Mouse (Mus musculus) T-helper 2 cell (primary cell): ENCODE results near the gene Olfr1393.

Source experiments
- in situ Hi-C: fragments of 300-600 bp; cut with MboI, MseI; formaldehyde crosslinking; loops from one replicate; pipeline ENCODE4 v1.15.1; 2025; ENCODE audit warnings: high pct_unique_total_duplicates

Gene Olfr1393

DNA sequence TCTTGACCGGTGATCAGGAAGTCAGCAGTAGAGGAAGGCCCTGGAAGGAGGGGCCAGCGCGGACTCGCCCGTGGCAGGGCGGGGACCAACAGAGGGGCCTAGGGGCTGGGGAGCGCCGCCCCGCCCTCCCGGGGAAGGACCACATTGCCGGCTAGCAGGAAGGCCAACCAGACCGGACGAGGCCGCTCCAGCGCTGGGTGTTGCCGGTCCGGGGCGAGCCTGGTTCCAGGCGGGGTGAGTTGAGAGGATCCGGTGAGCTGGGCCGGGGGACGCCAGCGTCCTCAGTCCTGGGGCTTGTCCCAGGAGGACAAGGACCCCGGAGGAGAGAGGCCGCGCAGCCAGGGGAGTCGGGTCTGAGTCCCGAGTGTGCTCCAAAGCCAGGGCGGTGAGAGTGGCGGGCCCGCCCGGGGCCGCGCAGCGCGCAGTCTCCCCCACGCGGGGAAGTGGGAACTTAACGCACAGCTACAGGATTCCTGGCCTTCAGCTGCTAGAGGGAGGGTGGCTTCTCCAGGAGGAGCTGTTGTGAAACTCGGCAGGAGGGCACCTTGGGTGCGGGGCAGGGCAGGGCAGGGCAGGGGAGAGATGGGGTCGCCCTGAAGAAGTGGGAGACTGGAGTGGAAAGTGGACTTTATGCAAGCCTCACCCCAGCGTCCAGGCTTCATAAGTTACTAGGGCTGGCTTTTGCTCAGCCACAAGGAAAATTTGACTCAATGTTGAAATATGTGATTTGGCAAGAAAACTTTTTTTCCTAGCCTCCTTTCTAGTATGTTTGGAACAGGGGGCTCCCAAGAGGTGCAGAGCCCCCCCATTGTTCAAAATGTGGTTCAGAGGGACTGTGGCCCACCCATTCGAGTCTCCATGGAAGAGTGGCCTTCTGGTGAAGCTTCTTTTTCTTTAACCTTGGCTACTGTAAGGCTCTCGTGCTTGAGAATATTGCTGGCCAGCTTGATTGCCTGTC, 27.4 kb upstream of the Olfr1393 start:
- in situ Hi-C loops, result loop anchor here (10.0 kb wide), 2 partner anchors 774 to 944 kb away; partner anchors contain the start of gene Rnf130

DNA sequence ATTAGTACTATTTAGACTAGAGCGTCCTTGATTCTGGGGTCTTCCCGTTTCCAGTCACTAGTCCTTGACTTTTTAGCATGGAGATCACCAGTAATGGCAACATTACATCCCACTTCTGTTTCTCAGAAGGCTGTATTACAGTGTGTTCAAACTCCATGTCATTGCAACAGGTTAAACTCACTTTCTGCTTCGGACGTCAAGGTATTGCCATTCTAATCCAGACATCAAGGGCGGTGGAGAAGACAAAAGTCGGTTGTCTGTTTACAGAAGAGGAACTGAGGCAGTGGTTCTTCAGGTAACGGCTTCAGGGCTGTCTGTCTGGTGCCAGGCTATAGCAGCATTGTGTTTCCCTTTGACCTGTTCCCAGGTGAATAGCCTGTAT, 26.7 kb upstream of the Olfr1393 start:
- in situ Hi-C loops, result loop anchor here (10.0 kb wide), 2 partner anchors 773 to 943 kb away; partner anchors contain the start of gene Rnf130

DNA sequence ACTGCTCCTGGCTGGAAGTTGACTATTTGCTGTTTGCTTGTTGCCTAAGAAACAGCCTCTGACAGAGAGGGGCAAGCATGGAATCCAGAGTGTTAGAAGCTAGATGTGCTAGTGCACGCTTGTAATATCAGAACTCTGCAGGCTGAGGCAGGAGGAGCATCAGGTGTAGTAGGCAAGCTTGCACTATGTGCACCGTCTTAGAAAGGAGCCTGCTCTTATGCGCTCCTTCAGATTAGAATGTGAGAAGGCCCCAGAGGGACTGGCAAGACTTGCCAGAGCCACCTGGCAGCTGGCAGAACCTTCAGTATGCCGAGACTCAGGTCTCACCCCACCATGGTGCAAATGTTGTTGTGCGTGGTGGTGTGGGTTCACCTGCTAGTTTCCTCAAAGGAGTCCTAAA, 26.1 kb upstream of the Olfr1393 start:
- in situ Hi-C loops, result loop anchor here (10.0 kb wide), 2 partner anchors 773 to 943 kb away; partner anchors contain the start of gene Rnf130

DNA sequence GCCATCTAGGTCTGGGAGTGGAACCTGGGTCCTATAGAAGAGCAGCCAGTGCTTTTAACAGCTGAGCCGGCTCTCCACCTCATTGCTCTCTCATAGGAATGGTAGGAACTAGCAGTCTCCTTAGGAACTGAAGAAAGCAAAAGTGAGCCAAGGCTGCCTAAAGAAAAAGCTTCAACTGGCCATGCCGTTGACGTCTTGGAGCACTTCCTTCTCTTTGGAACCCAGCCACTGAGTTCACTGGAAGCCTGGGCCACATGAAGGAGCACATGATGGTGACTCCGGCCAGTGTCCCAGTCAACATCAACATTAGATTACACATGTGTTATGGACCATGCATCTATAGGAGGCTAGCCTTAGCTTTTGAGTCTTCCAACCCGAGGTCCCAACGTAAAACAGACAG, 25.1 kb upstream of the Olfr1393 start:
- in situ Hi-C loops, result loop anchor here (10.0 kb wide), 2 partner anchors 772 to 942 kb away; partner anchors contain the start of gene Rnf130

DNA sequence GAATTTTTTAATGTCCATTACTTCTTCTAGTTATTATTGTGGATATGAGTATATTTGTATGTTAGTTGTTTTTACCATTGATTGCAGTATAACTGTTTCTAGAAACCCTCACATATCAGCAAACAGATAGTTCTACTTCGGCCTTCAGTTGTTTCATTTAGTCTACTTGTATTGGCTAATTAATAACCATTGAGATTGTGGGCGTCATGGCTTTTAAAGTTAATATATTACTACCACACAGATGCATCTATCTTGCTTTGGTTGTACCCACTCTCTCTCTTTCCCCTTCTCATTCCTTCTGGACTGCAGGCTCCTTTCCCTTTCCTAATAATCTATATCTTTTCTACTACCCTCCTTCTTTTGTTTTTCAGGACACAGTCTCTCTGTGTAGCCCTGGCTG, 18.8 kb upstream of the Olfr1393 start:
- in situ Hi-C loops, result loop anchor here (10.0 kb wide), 2 partner anchors 766 to 936 kb away; partner anchors contain the start of gene Rnf130

DNA sequence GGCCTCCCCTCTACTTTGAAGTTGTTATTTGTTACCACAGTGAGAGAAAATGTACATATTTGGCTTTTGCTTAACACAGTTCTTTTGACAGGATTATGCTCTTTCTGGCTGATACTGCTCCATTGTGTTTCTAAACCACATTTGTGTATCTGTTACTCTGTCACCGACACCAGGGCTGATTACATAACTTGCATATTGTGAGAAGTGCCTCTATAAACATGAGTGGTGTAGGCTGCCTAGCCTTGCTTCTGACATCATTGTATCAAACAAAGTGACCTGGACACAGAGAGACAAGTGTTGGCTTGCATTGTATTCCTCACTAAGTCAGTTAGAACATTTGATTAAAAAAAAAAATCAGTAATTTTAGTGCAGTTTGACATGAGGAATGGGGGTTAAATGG, 18.3 kb upstream of the Olfr1393 start:
- in situ Hi-C loops, result loop anchor here (5.0 to 10.0 kb wide), 3 partner anchors 58 to 935 kb away; partner anchors contain the start of genes Rnf130 and Zfp62

DNA sequence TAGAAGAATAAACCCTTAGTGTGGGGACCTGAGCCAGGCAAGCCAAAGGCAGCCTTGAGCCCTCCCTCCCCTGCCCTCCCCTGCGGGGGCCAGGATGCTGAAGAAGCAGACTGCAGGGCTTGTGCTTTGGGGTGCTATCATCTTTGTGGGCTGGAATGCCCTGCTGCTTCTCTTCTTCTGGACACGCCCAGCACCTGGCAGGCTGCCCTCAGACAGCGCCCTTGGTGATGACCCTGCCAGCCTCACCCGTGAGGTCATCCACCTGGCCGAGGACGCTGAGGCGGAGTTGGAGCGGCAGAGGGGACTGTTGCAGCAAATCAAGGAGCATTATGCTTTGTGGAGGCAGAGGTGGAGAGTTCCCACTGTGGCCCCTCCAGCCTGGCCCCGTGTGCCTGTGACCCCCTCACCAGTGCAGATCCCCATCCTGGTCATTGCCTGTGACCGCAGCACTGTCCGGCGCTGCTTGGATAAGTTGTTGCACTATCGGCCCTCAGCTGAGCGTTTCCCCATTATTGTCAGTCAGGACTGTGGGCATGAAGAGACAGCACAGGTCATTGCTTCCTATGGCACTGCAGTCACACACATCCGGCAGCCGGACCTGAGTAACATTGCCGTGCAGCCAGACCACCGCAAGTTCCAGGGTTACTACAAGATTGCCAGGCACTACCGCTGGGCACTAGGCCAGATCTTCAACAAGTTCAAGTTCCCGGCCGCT, 17.3 kb upstream of the Olfr1393 start:
- in situ Hi-C loops, result loop anchor here (5.0 kb wide), 1 partner anchor 58 kb away; the partner anchor contains the start of gene Zfp62

DNA sequence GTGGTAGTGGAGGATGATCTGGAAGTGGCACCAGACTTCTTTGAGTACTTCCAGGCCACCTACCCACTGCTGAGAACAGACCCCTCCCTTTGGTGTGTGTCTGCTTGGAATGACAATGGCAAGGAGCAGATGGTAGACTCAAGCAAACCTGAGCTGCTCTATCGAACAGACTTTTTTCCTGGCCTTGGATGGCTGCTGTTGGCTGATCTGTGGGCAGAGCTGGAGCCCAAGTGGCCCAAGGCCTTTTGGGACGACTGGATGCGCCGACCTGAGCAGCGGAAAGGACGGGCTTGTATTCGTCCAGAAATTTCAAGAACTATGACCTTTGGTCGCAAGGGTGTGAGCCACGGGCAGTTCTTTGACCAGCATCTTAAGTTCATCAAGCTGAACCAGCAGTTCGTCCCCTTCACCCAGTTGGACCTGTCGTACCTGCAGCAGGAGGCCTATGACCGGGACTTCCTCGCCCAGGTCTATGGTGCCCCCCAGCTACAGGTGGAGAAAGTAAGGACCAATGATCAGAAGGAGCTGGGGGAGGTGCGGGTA, 16.7 kb upstream of the Olfr1393 start:
- in situ Hi-C loops, result loop anchor here (5.0 kb wide), 1 partner anchor 59 kb away; the partner anchor contains the start of gene Zfp62

DNA sequence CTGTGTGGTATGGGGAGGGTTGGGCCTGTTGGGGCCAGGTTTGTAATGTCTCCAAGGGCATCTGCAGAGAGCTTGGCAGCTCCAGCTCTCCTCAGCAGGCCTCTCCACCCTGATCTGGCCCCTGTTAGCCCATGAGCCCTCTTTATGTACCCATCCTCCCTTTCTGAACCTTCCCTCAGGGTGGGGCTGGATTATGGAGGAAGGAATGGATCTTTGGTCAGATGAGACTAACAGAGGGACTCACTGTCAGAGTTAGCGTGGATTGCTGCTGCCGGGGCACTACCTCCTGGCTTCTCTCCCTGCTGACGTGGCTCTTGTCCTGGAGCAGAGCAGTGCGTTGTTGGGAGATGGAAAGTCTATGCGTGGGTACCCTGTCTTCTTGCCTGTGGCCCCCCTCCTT, 15.8 kb upstream of the Olfr1393 start:
- in situ Hi-C loops, result loop anchor here (5.0 kb wide), 1 partner anchor 60 kb away; the partner anchor contains the start of gene Zfp62

DNA sequence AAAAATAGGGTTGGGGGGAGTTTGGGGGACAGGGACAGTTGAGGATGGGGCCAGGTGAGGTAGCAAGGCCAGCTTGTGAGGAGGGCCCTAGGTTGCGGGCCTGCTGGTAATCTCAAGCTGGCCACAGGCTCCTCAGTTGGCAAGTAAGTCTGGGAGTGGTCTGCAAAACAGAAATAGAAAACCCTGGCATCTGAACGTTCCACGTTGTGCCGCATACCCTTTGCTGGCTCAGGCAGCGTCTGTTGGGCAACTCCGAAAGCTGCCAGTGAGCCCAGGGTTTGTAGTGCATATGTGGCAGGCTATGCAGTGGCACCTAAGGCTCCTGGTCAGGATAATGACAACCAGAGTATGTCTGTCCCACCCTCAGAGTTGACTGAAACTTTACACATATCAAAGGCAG, 15.0 kb upstream of the Olfr1393 start:
- in situ Hi-C loops, result loop anchor here (5.0 kb wide), 1 partner anchor 61 kb away; the partner anchor contains the start of gene Zfp62

DNA sequence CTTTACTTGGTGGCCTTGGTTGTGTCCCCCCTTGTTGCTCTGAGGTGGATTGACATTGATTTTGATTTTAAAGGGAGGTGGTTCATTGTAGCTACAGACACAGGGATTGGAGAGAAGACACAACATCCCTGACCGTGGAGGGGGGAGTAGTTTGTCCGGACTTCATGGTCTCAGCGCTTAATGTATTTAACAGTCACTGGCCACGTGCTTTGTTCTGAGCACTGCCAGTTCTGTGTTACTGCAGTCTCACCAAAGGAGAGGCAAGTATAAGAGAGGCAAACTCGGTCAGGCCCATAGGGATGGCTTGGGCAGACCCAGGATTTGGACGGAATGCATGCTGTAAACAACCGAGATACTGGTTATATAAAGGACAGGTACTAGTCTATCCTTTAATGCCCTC, 14.0 kb upstream of the Olfr1393 start:
- in situ Hi-C loops, result loop anchor here (5.0 kb wide), 1 partner anchor 62 kb away; the partner anchor contains the start of gene Zfp62

DNA sequence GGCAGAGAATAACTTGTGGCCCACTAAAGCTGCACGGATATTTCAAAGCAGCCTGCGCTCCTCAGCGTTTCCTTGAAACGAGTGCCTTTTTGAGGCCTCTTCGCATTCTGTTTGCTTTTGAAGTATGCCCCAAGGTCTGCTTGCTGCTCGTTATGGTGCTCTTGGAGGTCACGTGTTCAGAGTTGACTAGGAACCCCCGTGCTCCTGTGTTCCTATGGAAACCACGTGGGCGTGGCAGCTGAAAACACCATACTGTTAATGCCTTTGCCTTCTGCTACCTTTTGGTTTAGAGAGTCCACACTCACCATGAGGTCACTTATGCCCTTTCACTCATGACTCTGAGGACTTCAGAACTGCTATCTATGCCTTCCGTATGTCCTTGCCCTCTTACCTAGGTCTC, 13.5 kb upstream of the Olfr1393 start:
- in situ Hi-C loops, result loop anchor here (5.0 kb wide), 2 partner anchors 62 to 392 kb away; partner anchors contain the start of genes Irgm1 and Zfp62

DNA sequence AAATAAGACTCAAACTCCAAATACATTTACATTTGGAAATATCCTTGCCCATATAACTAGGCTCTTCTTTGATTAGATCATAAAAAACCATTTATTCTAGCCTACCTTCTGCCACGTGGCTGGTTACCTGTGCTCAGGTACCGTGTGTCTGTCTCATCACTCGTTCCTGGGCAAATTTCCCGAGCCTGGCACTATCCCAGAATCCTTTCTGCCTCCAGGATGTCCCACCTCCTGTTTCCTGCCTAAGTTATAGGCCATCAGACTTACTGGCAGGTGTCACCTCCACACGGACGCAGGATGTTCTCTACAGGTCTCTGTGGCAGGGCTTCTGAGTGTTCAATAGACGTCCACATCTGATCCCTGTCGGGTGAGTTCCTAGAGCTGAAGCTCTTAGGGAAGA, 13.0 kb upstream of the Olfr1393 start:
- in situ Hi-C loops, result loop anchor here (5.0 kb wide), 1 partner anchor 393 kb away; the partner anchor contains the start of gene Irgm1

DNA sequence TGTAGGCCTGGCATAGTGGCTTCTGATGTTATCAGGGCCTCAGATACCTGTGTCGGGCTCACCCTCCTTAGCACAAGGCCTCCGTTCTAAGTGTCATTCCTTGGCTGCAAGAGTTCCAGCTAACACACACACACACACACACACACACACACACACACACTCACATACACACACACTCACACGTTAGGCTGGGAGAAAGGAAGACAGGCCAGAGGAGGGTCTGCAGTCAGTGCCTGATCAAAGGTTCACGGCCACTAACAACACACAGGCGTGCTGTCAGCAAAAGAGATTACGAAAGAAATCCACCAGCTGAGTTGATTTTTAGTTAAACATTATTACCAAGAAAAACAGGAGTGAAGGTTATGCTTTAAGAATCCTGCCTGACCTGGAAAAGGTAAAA, 11.4 kb upstream of the Olfr1393 start:
- in situ Hi-C loops, result loop anchor here (5.0 kb wide), 1 partner anchor 394 kb away; the partner anchor contains the start of gene Irgm1

DNA sequence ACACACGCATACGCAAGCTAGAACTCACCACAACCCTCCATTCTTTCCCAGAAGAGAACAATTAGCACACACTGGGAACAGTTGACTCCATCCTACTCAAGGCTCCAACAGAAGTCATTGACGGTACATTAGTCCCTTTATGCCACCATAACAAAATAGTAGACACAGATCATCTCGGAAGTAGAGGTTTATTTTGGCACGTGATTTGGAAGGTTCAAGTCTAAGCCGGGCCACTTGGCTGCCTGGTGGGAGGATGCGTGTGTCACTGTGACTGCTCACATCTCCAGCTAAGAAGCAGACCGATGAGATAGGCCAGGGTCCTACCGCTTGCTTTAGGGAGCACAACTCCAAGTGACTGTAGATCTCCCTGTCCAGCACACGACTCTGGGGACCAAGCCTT, 10.8 kb upstream of the Olfr1393 start:
- in situ Hi-C loops, result loop anchor here (5.0 kb wide), 1 partner anchor 395 kb away; the partner anchor contains the start of gene Irgm1

DNA sequence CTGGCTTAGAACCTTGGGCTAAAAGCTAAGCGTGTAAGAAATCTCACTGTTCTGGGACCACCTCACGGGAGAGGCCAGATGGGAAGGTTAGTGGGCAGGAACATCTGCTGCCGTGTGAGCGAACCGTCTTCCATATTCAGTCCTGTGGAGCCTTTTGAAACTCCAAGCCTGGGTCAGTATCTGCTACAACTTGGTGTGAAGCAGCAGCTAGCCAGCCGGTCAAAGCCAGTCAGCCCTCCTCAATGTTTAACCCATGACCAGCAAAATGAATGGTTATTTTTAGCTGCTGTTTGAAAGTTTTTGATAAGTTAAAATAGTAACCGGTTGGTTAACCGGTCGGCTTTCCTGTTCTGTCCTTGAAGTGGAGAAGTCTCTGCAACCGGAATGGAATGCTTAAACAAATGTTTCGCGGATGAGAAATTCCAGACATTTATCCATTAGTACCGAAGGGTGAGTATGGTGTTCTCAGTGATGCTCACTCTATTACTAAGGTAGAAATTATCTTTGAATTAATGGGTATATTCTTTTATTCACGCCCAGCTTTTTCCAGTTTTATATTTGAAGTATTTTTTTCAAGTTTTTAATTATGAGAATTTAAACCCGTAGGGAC, 10.0 kb upstream of the Olfr1393 start:
- in situ Hi-C loops, result loop anchor here (5.0 kb wide), 1 partner anchor 396 kb away; the partner anchor contains the start of gene Irgm1

DNA sequence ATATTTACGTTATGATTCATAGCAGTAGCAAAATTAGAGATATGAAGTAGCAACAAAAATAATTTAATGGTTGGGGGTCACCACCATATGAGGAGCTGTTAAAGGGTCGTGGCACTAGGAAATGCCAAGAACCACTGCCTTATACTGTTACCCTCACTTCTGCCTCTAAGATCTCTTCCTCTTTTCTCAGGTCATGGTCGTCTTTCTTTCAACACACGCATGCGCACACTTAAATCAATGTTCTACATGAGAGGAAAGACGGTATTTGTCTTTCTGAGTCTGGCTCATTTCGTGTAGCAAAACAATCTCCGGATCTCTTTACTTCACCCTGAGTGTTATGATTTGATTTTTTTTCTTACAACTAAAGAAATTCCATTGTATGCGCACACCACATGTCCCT, 8.3 kb upstream of the Olfr1393 start:
- in situ Hi-C loops, result loop anchor here (5.0 kb wide), 1 partner anchor 397 kb away; the partner anchor contains the start of gene Irgm1

DNA sequence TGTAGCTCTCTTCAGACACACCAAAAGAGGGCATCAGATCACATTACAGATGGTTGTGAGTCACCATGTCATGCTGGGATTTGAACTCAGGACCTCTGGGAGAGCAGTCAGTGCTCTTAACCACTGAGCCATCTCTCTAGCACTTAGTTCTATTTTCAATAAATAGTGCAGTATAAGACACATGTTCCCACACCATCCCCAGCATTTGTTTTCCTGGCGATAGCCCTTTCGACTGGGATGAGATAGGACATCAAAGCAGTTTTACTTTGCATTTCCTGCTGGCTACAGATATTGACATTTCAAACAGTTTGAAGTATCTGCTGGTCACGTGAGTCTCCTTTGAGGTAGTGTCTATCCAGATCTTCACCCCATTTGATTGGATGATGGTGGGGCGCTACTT, 7.7 kb upstream of the Olfr1393 start:
- in situ Hi-C loops, result no loop called here

DNA sequence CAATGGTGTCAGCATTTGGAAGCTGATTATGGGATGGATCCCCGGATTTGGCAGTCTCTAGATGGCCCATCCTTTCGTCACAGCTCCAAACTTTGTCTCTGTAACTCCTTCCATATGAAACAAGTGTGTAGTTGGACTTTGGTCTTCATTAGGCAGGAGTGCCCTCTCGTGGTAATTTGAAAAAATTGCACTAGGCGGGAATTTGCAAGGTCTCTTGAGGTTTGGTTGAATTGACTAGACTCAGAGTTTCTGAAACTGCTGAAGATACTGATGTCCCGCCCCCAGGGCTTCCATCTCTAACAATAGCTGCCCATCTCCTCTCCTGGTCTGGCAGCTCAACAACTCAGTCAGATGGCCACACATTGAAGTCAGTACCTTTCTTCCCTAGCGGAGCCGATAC, 6.8 kb upstream of the Olfr1393 start:
- in situ Hi-C loops, result no loop called here

DNA sequence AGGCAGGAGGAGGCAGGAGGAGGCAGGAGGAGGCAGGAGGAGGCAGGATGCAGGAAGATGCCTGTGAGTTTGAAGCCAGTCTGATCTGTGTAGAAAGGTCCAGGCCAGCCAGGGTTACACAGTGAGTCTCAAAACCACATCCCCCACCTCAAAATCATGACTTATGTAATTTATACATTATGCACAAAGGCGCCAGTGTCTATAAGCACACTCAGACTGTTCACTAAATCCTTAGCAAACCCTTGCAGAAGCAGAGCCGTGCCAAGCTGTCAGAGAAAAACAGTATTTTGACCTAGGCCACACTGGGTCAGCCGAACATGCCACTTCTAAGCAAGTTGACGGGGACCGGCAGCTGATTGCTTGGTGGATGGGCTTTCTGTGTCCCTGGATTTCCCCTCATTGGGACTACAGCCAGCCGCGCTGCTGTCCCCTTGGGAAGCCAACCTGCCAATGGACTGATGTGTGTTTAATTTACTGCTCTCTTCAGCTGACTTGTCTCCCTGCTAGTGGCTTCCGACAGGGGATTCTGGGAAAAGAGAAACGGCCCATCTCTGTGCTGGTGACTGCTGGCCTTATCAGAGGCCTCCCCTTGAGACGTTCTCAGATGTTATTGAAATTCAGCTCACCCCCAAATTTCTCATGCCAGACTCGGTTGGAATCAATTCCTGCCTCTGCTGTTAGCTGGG, 4.1 kb upstream of the Olfr1393 start:
- in situ Hi-C loops, result no loop called here
